Mouse (Mus musculus): ENCODE measurements around the gene Slc25a45. TPM values are rescaled to one million over a fixed set of nuclear protein-coding genes. Genes with fewer than 3 reads are reported as not detected.

Gene Slc25a45
- polyA plus RNA-seq, 1 experiment: 241 TPM

DNA sequence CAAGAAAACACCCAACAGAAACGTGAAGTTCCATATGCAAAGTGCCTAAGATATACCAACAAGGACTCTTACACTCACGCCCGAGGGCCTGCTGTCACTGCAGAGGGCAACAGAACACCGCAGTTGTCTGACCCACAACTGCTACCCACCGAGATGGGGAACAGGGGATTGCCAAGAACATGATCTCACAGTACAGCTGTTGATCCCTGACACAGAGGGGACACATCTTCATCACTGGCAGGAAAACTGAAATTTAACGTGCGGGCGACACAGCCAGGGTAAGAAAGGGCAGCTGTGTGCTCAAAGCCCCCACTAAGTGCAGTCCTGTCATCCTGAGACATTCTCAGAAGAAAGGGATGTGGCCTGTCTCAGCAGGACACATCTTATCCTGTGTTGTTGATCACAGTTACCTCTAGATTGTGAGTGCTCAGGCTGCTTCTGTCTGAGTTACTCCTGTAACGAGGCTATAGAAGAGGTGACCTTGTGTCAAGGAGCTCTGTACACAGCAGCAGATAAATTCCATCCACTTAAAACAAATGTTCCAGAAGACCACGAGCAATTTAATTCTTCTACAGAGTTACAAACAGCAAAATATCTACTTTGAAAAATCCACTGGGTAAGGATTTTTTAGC lies 40.6 kb upstream of the Slc25a45 start:
- H3K27ac ChIP-seq (ENCODE audit: insufficient read depth, low read depth, low read length): no peak overlapping the region
- H3K4me3 ChIP-seq (ENCODE audit: low read depth, low read length): no peak overlapping the region
- WGBS: 73% methylated on average over 10 of the region's 10 CpGs
- H3K4me1 ChIP-seq (ENCODE audit: control insufficient read depth, insufficient read depth, insufficient read length, low read length): peaks cover 34% of the 10 kb centered on the region
- no peaks in the 10 kb centered on the region for H3K27me3 ChIP-seq (ENCODE audit: control insufficient read depth, insufficient read depth, low read length)
- H3K36me3 ChIP-seq (ENCODE audit: control insufficient read depth, insufficient read depth, low read length): peaks cover 1% of the 10 kb centered on the region; the same call in 1 of the 2 replicates
- no peak for TF ChIP-seq CTCF (IDR thresholded peaks at IDR 0.05; ENCODE audit: extremely low read depth, insufficient read length, insufficient replicate concordance, low read depth, low read length)
- TF ChIP-seq POLR2A (IDR thresholded peaks at IDR 0.05; ENCODE audit: low read depth, low read length): no peak

GRCm38 (mm10) chr19:5837606-5838005 lies 40.0 kb upstream of the Slc25a45 start:
- Histone ChIP-seq H3K27ac (ENCODE audit: insufficient read depth, low read depth, low read length) (no peak overlapping the region; the same call in 1 of the 2 replicates), H3K27me3 (ENCODE audit: control insufficient read depth, insufficient read depth, low read length) (no peaks in the 10 kb centered on the region), H3K4me1 (ENCODE audit: control insufficient read depth, insufficient read depth, insufficient read length, low read length) (peaks cover 33% of the 10 kb centered on the region), H3K4me3 (ENCODE audit: low read depth, low read length) (no peak overlapping the region), H3K36me3 (ENCODE audit: control insufficient read depth, insufficient read depth, low read length) (peaks cover 3% of the 10 kb centered on the region)
- WGBS: 71% methylated on average over 8 of the region's 8 CpGs
- TF ChIP-seq CTCF (IDR thresholded peaks at IDR 0.05; ENCODE audit: extremely low read depth, insufficient read length, insufficient replicate concordance, low read depth, low read length) (no peak), POLR2A (IDR thresholded peaks at IDR 0.05; ENCODE audit: low read depth, low read length) (no peak)

GRCm38 (mm10) chr19:5838136-5838891 lies 39.3 kb upstream of the Slc25a45 start:
- 71% methylated on average over 12 of the region's 12 CpGs for WGBS
- TF ChIP-seq CTCF (IDR thresholded peaks at IDR 0.05; ENCODE audit: extremely low read depth, insufficient read length, insufficient replicate concordance, low read depth, low read length) (no peak), POLR2A (IDR thresholded peaks at IDR 0.05; ENCODE audit: low read depth, low read length) (no peak)
- Histone ChIP-seq H3K27me3 (ENCODE audit: control insufficient read depth, insufficient read depth, low read length) (no peaks in the 10 kb centered on the region), H3K4me1 (ENCODE audit: control insufficient read depth, insufficient read depth, insufficient read length, low read length) (peaks cover 28% of the 10 kb centered on the region), H3K27ac (ENCODE audit: insufficient read depth, low read depth, low read length) (no peak overlapping the region), H3K36me3 (ENCODE audit: control insufficient read depth, insufficient read depth, low read length) (peaks cover 9% of the 10 kb centered on the region), H3K4me3 (ENCODE audit: low read depth, low read length) (no peak overlapping the region)

GRCm38 (mm10) chr19:5838892-5839165 lies 38.8 kb upstream of the Slc25a45 start:
- Histone ChIP-seq H3K4me3 (ENCODE audit: low read depth, low read length) (no peak overlapping the region), H3K4me1 (ENCODE audit: control insufficient read depth, insufficient read depth, insufficient read length, low read length) (peaks cover 23% of the 10 kb centered on the region), H3K27me3 (ENCODE audit: control insufficient read depth, insufficient read depth, low read length) (no peaks in the 10 kb centered on the region), H3K27ac (ENCODE audit: insufficient read depth, low read depth, low read length) (no peak overlapping the region), H3K36me3 (ENCODE audit: control insufficient read depth, insufficient read depth, low read length) (peaks cover 13% of the 10 kb centered on the region)
- WGBS: 86% methylated on average over 4 of the region's 4 CpGs
- no peak for TF ChIP-seq CTCF (IDR thresholded peaks at IDR 0.05; ENCODE audit: extremely low read depth, insufficient read length, insufficient replicate concordance, low read depth, low read length)
- TF ChIP-seq POLR2A (IDR thresholded peaks at IDR 0.05; ENCODE audit: low read depth, low read length): no peak

- no peaks in the 10 kb centered on the region for H3K27me3 ChIP-seq (ENCODE audit: control insufficient read depth, insufficient read depth, low read length)
- 53% methylated on average over 14 of the region's 14 CpGs for WGBS
- no peak overlapping the region for H3K27ac ChIP-seq (ENCODE audit: insufficient read depth, low read depth, low read length)
- TF ChIP-seq CTCF (IDR thresholded peaks at IDR 0.05; ENCODE audit: extremely low read depth, insufficient read length, insufficient replicate concordance, low read depth, low read length) (no peak), POLR2A (IDR thresholded peaks at IDR 0.05; ENCODE audit: low read depth, low read length) (no peak)
- H3K36me3 ChIP-seq (ENCODE audit: control insufficient read depth, insufficient read depth, low read length): peaks cover 16% of the 10 kb centered on the region
- peaks cover 18% of the 10 kb centered on the region for H3K4me1 ChIP-seq (ENCODE audit: control insufficient read depth, insufficient read depth, insufficient read length, low read length)
- no peak overlapping the region for H3K4me3 ChIP-seq (ENCODE audit: low read depth, low read length)
Observed at GRCm38 (mm10) chr19:5839317-5840085, 38.1 kb upstream of the Slc25a45 start.

GRCm38 (mm10) chr19:5840086-5840889 lies 37.3 kb upstream of the Slc25a45 start:
- TF ChIP-seq CTCF (IDR thresholded peaks at IDR 0.05; ENCODE audit: extremely low read depth, insufficient read length, insufficient replicate concordance, low read depth, low read length) (no peak), POLR2A (IDR thresholded peaks at IDR 0.05; ENCODE audit: low read depth, low read length) (0 out of 2 replicates have a peak, but pooled peaks have one; percentile 19)
- H3K4me3 ChIP-seq (ENCODE audit: low read depth, low read length): peak overlapping the region; percentile 27
- no peak overlapping the region for H3K27ac ChIP-seq (ENCODE audit: insufficient read depth, low read depth, low read length)
- H3K4me1 ChIP-seq (ENCODE audit: control insufficient read depth, insufficient read depth, insufficient read length, low read length): peaks cover 14% of the 10 kb centered on the region
- H3K27me3 ChIP-seq (ENCODE audit: control insufficient read depth, insufficient read depth, low read length): no peaks in the 10 kb centered on the region
- WGBS: 65% methylated on average over 18 of the region's 18 CpGs
- H3K36me3 ChIP-seq (ENCODE audit: control insufficient read depth, insufficient read depth, low read length): peaks cover 16% of the 10 kb centered on the region
